In genomic region chr1:19912194-19912846, GRCm38 (mm10) we compare ENCODE assay signal across 28 mouse cellular contexts.
"Had no signal": no experiment of that assay in that cellular context is flagged by ENCODE, and none has a peak within 500 bp of the region (broad histone marks: within the 10 kb centered on the region; RNA-seq: fewer than 3 reads in every experiment).

No protein-coding gene starts in this region.

- H3K27me3 ChIP-seq: embryonic facial prominence, embryonic 12.5 days; embryonic facial prominence, embryonic 13.5 days; embryonic facial prominence, embryonic 15.5 days; forebrain, embryonic 15.5 days had no signal

- DNase-seq: cerebellum, adult 2 months; cerebellum, adult 8-10 months; cerebellum, adult 9-10 months; cerebellum, adult 9-11 months; cerebellum, postnatal 10 days; cerebellum, postnatal 14 days; cerebellum, postnatal 25 days; cerebellum, postnatal 36 days; embryo, embryonic 11 days; forebrain, postnatal 0 days; gastrocnemius, adult 2 months; gastrocnemius, postnatal 10 days; gastrocnemius, postnatal 14 days; gastrocnemius, postnatal 25 days; gastrocnemius, postnatal 36 days; heart, adult 11 months; heart, adult 18-20 months had no signal

- H3K9ac ChIP-seq: embryonic facial prominence, embryonic 12.5 days; embryonic facial prominence, embryonic 13.5 days; embryonic facial prominence, embryonic 15.5 days; forebrain, embryonic 12.5 days; forebrain, embryonic 13.5 days; forebrain, embryonic 15.5 days; forebrain, postnatal 0 days had no signal

- H3K27ac ChIP-seq: embryonic facial prominence, embryonic 10.5 days; embryonic facial prominence, embryonic 12.5 days; embryonic facial prominence, embryonic 13.5 days; embryonic facial prominence, embryonic 15.5 days; forebrain, embryonic 10.5 days; forebrain, embryonic 12.5 days; forebrain, embryonic 13.5 days; forebrain, embryonic 15.5 days; gastrocnemius, adult 2 months had no signal

- H3K4me2 ChIP-seq: embryonic facial prominence, embryonic 12.5 days; embryonic facial prominence, embryonic 13.5 days; embryonic facial prominence, embryonic 15.5 days; forebrain, embryonic 12.5 days; forebrain, embryonic 13.5 days; forebrain, embryonic 15.5 days had no signal

- H3K9me3 ChIP-seq: embryonic facial prominence, embryonic 10.5 days; embryonic facial prominence, embryonic 12.5 days; embryonic facial prominence, embryonic 13.5 days; embryonic facial prominence, embryonic 15.5 days; forebrain, embryonic 10.5 days; forebrain, embryonic 12.5 days; forebrain, embryonic 13.5 days; forebrain, embryonic 15.5 days had no signal

- H3K4me1 ChIP-seq: embryonic facial prominence, embryonic 10.5 days; embryonic facial prominence, embryonic 12.5 days; embryonic facial prominence, embryonic 13.5 days; embryonic facial prominence, embryonic 15.5 days; forebrain, embryonic 13.5 days; forebrain, embryonic 15.5 days had no signal

- ATAC-seq: forebrain, embryonic 13.5 days; forebrain, embryonic 14.5 days; forebrain, embryonic 15.5 days; forebrain, embryonic 16.5 days; forebrain, postnatal 0 days had no signal

- H3K4me3 ChIP-seq: embryonic facial prominence, embryonic 10.5 days; embryonic facial prominence, embryonic 12.5 days; embryonic facial prominence, embryonic 13.5 days; embryonic facial prominence, embryonic 15.5 days; erythroblast, embryonic 14.5 days; forebrain, embryonic 10.5 days; forebrain, embryonic 12.5 days; forebrain, embryonic 13.5 days; forebrain, embryonic 15.5 days; gastrocnemius, adult 2 months had no signal

- H3K36me3 ChIP-seq: embryonic facial prominence, embryonic 10.5 days; embryonic facial prominence, embryonic 12.5 days; embryonic facial prominence, embryonic 13.5 days; embryonic facial prominence, embryonic 15.5 days; forebrain, embryonic 10.5 days; forebrain, embryonic 12.5 days; forebrain, embryonic 15.5 days had no signal
